Mouse (Mus musculus): ENCODE results near the gene Zbtb9.

The Zbtb9 gene

GRCm38 (mm10) chr17:26947231-26948100, 25.5 kb upstream of the Zbtb9 start:
- no peak for DNase-seq (ENCODE audit: extremely low read depth, low read depth, low spot score)

- no peak for DNase-seq (ENCODE audit: extremely low read depth, low read depth, low spot score)
Measured at GRCm38 (mm10) chr17:26948316-26949050, 24.5 kb upstream of the Zbtb9 start.

GRCm38 (mm10) chr17:26949051-26949577, 23.9 kb upstream of the Zbtb9 start:
- no peak for DNase-seq (ENCODE audit: extremely low read depth, low read depth, low spot score)

- DNase-seq (ENCODE audit: extremely low read depth, low read depth, low spot score) = no peak
Measured at GRCm38 (mm10) chr17:26949866-26950265, 23.1 kb upstream of the Zbtb9 start.

GRCm38 (mm10) chr17:26950560-26951288, 22.2 kb upstream of the Zbtb9 start:
- DNase-seq (ENCODE audit: extremely low read depth, low read depth, low spot score) = no peak

GRCm38 (mm10) chr17:26951406-26951805, 21.6 kb upstream of the Zbtb9 start:
- DNase-seq (ENCODE audit: extremely low read depth, low read depth, low spot score) = no peak

GRCm38 (mm10) chr17:26951952-26952877, 20.8 kb upstream of the Zbtb9 start:
- no peak for DNase-seq (ENCODE audit: extremely low read depth, low read depth, low spot score)

- no peak for DNase-seq (ENCODE audit: extremely low read depth, low read depth, low spot score)
Measured at GRCm38 (mm10) chr17:26953201-26953600, 19.8 kb upstream of the Zbtb9 start.

GRCm38 (mm10) chr17:26953726-26954125, 19.2 kb upstream of the Zbtb9 start:
- no peak for DNase-seq (ENCODE audit: extremely low read depth, low read depth, low spot score)

- no peak for DNase-seq (ENCODE audit: extremely low read depth, low read depth, low spot score)
Measured at GRCm38 (mm10) chr17:26956309-26956708, 16.7 kb upstream of the Zbtb9 start.

- DNase-seq (ENCODE audit: extremely low read depth, low read depth, low spot score) = no peak
Measured at GRCm38 (mm10) chr17:26956895-26957294, 16.1 kb upstream of the Zbtb9 start.

GRCm38 (mm10) chr17:26957872-26958271, 15.1 kb upstream of the Zbtb9 start:
- DNase-seq (ENCODE audit: extremely low read depth, low read depth, low spot score) = no peak

- DNase-seq (ENCODE audit: extremely low read depth, low read depth, low spot score) = no peak
Measured at GRCm38 (mm10) chr17:26958880-26959279, 14.1 kb upstream of the Zbtb9 start.

- DNase-seq (ENCODE audit: extremely low read depth, low read depth, low spot score) = no peak
Measured at GRCm38 (mm10) chr17:26959815-26960214, 13.2 kb upstream of the Zbtb9 start.

- DNase-seq (ENCODE audit: extremely low read depth, low read depth, low spot score) = no peak
Measured at GRCm38 (mm10) chr17:26961572-26962240, 11.3 kb upstream of the Zbtb9 start.

GRCm38 (mm10) chr17:26966993-26967392, 6.0 kb upstream of the Zbtb9 start:
- DNase-seq (ENCODE audit: extremely low read depth, low read depth, low spot score) = no peak

GRCm38 (mm10) chr17:26967477-26967876, 5.5 kb upstream of the Zbtb9 start:
- DNase-seq (ENCODE audit: extremely low read depth, low read depth, low spot score) = no peak

- no peak for DNase-seq (ENCODE audit: extremely low read depth, low read depth, low spot score)
Measured at GRCm38 (mm10) chr17:26968200-26968611, 4.8 kb upstream of the Zbtb9 start.

- DNase-seq (ENCODE audit: extremely low read depth, low read depth, low spot score) = no peak
Measured at GRCm38 (mm10) chr17:26969257-26969656, 3.7 kb upstream of the Zbtb9 start.

- no peak for DNase-seq (ENCODE audit: extremely low read depth, low read depth, low spot score)
Measured at GRCm38 (mm10) chr17:26970221-26970620, 2.7 kb upstream of the Zbtb9 start.

Measured in fat pad, adult 2 months (tissue).